Mouse (Mus musculus) regulatory T cell (primary cell): Measurements from ENCODE around the gene Kif1c.

ENCODE experiments used
- in situ Hi-C: fragments of 300-600 bp; cut with MboI, MseI; formaldehyde crosslinking; loops from one replicate; pipeline ENCODE4 v1.15.1; 2025; ENCODE audit warnings: high pct_unique_total_duplicates

Kif1c gene

DNA sequence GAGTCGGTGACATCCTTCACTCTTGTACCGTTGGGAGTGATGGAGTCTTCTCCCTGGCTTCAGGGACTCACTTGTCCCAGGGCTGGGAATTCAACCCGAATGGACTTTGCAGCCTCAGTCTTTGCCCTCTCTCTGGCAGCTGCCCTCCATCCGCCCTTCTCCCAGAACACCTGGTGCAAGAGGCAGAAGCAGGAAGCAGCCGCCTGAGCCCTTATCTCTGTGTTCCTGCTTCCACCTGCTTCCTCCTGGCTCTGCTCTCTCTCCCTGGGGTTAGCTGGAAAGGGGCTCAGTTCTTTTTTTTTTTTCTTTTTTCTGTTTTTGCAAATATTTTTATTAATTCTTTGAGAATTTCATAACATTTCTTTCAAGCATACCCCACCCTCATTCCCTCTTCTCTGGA, 37.4 kb downstream of the Kif1c start:
- in situ Hi-C loops = no loop called here

DNA sequence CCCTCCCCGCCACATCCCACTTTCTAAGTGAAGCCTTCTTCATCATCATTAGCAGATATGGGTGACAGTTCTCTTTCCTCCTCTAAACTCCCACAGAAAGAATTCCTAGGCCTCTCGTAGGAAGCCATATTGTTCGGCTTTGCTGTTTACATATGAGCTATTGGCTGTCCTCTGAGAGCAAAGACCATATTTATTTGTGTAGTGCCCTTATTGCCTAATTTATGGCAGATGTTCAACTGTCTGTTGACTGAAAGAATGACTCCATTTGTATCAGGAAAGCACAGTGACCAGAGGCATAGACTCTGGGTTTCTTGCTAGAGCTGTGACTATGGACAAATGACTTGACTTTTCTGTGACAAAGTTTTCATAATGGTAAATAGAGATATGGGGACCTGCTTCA, 41.3 kb downstream of the Kif1c start:
- in situ Hi-C loops = no loop called here

DNA sequence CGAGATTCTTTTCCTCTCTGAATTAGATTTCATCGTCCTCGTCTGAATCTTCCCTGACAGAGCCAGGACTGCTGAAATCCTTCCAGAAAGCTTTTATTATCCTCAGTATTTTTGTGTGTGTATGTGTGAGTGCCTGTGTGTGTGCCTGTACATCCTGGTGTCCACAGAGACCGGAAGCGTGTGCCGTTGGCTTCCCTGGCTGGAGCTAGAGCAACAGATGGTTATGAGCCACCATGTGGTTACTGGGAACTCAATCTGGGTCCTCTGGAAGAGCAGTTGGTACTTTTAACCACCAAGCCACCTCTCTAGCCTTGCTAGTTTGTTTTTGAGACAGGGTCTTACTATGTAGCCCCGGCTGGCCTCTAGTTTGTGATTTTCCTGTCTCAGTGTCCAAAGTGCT, 41.8 kb downstream of the Kif1c start:
- in situ Hi-C loops = no loop called here

- in situ Hi-C loops = no loop called here
Measured at GRCm38 (mm10) chr11:70742581-70743459, 42.5 kb downstream of the Kif1c start.

- in situ Hi-C loops = no loop called here
Measured at GRCm38 (mm10) chr11:70745636-70746035, 45.3 kb downstream of the Kif1c start.

GRCm38 (mm10) chr11:70747876-70748545, 47.7 kb downstream of the Kif1c start:
- in situ Hi-C loops = no loop called here

GRCm38 (mm10) chr11:70752337-70753017, 52.1 kb downstream of the Kif1c start:
- in situ Hi-C loops = loop anchor here (5.0 kb wide), 1 partner anchor 65 kb away; the partner anchor contains the start of gene Camta2

DNA sequence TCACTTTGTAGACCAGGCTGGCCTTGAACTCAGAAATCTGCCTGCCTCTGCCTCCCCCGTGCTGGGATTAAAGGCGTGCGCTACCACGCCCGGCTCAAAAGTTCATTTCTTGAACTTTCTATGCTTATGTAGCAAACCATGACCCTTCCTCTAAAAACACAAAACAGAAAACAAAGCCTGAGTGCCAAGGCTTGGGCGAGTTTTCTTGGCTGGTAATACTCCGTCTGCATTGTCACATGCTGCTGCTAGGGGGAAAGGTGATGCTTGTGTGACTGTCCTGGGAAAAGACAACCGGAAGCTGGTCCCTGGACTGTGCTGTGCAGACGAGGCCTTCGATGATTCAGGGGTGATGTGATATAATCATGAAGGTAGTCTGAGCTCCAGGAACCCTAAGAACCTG, 52.8 kb downstream of the Kif1c start:
- in situ Hi-C loops = loop anchor here (5.0 kb wide), 1 partner anchor 66 kb away; the partner anchor contains the start of gene Camta2

- in situ Hi-C loops = loop anchor here (5.0 kb wide), 1 partner anchor 67 kb away; the partner anchor contains the start of gene Camta2
Measured at GRCm38 (mm10) chr11:70754476-70754875, 54.1 kb downstream of the Kif1c start.

GRCm38 (mm10) chr11:70754958-70755357, 54.6 kb downstream of the Kif1c start:
- in situ Hi-C loops = loop anchor here (5.0 kb wide), 3 partner anchors 68 to 238 kb away; partner anchors contain the start of genes Camta2 and Gltpd2

- in situ Hi-C loops = loop anchor here (5.0 kb wide), 2 partner anchors 123 to 238 kb away; partner anchors contain the start of gene Gltpd2
Measured at GRCm38 (mm10) chr11:70755645-70756044, 55.3 kb downstream of the Kif1c start.

- in situ Hi-C loops = loop anchor here (10.0 kb wide), 1 partner anchor 1676 kb away; the partner anchor contains the start of gene Vamp2
Measured at GRCm38 (mm10) chr11:70760446-70760845, 60.1 kb downstream of the Kif1c start.

GRCm38 (mm10) chr11:70762641-70763040, 62.3 kb downstream of the Kif1c start:
- in situ Hi-C loops = loop anchor here (10.0 kb wide), 1 partner anchor 1678 kb away; the partner anchor contains the start of gene Vamp2

- in situ Hi-C loops = loop anchor here (10.0 kb wide), 1 partner anchor 1679 kb away; the partner anchor contains the start of gene Vamp2
Measured at GRCm38 (mm10) chr11:70763582-70763935, 63.2 kb downstream of the Kif1c start.

DNA sequence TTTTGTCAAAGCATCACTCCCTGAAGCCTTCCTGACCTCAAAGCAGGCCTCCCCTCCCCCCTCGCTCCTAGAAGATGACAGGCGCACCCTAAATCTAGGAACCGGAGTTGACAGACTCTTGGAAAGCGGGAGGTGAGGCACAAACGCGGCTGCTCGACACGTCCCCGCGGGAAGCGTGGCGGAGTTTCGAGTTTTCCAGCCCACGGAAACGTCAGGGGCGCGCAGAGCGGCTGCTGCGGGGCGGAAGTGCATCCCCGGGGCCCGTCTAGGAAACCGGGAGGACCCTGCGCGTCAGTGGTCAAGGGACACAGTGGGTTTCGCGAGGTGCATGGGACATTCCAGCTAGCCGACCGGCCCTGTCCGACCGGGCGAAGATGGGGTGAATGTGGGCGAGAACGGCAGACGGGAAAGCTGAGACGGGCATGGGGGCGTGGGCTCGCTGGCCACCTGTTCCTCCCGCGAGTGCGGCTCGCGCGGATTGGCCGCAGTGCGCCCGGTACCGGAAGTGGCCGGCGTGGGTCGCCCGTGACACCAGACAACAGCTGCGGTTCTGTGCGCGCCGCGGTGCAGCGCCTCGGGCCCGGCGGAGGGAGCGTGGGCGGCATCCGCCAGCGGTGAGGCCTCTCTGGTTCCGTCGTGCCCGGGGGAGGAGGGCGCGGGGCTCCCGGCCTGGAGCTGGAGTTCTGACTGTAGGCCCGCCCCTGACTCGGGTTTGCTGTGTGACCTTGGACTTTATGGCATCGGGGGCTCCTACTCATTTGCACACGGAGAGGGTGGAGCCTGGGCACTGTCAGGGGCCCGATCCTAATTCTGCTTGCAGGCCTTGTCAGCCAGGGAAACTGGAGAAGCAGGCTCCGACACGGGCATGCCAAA, 63.8 kb downstream of the Kif1c start, which contains the start of gene Zfp3:
Zfp3 (plus strand) TSS at position 274 of the 873 bp plus-strand sequence.
- in situ Hi-C loops = loop anchor here (10.0 kb wide), 1 partner anchor 1679 kb away; the partner anchor contains the start of gene Vamp2

GRCm38 (mm10) chr11:70765776-70766445, 65.6 kb downstream of the Kif1c start:
- in situ Hi-C loops = loop anchor here (10.0 kb wide), 1 partner anchor 1681 kb away; the partner anchor contains the start of gene Vamp2

GRCm38 (mm10) chr11:70770804-70771203, 70.5 kb downstream of the Kif1c start:
- in situ Hi-C loops = no loop called here

DNA sequence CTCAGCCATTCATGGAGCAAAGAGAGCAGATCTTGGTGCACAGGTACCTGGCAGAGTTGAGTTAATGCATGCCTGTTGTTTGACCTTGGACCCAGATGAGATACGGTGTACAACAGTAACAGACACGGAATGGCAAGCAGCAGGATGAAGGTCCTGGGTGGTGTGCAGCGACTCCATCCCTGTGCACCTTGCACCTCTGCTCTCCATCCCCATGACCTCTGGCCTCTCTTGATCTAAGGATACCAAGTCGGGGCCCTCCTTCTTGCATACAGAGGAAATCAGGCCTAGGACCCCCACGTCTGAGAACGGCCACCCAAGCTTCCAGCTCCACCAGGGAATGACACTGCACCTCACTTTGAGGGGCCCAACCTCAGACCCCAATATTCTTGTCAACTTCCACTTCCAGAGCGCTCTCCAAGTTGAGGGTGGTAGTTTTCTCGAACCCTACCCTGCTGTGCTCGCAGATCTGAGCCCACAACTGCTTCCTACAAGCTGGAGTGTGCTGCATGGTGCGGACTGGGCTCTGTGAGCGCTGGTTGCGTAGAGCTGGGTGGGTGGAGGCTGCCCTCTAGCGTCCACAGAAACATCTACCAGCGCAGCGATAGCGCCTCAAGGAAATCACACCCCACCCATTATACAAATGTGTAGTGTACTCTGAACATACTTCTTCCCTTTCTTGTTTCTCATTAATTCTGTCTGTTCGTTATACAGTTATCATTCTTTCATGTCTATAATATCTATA, 76.7 kb downstream of the Kif1c start:
- in situ Hi-C loops = loop anchor here (5.0 kb wide), 1 partner anchor 35 kb away; the partner anchor contains the start of gene Scimp

DNA sequence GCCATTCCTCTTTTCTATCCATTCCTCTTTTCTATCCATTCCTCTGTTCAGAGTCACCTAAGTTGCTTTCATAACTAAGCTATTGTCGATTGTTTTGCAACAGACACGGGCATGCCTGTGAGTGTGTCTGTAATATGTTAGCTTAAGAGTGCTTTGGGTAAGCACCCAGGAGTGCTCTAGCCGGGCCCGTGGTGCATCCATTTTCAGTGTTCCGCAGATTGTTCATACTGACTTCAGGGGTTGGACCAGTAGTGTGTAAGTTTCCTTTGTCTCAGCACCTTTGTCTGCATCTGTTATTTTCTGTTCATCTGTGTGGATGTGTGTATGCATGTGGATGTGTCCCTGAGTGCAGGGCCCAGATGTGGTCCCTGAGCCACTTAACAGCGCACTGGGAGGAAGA, 77.3 kb downstream of the Kif1c start:
- in situ Hi-C loops = loop anchor here (5.0 kb wide), 1 partner anchor 35 kb away; the partner anchor contains the start of gene Scimp
